Mouse (Mus musculus): ENCODE data around the gene B3gnt4.

DNA sequence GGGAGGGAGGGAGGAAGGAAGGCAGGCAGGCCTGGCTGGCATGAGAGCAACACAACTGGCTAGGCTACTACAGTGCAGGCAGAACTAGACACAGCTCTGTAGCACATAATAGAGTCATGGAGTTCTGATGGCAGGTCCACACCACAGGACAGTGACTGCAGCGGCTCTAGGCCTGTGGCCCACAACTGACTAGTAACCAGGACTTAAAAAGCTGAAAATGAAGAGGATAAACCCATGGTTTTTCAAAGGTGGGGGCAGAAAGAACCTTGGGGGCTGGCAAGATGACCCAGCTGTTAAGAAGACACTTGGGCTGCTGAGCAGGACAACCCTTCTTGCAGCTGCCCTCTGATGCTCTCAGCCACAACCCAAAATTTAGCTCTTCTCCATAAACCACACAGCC, 11.4 kb downstream of the B3gnt4 start:
- no peak for TF ChIP-seq POLR2A (IDR thresholded peaks at IDR 0.05; ENCODE audit: insufficient read depth, low read depth, low read length)
- TF ChIP-seq CTCF (IDR thresholded peaks at IDR 0.05; ENCODE audit: insufficient read depth, low read depth, low read length), result no peak

Data from olfactory bulb, adult 2 months (tissue).